Mouse (Mus musculus): Measurements from ENCODE around the gene Ovol1.

The Ovol1 gene

DNA sequence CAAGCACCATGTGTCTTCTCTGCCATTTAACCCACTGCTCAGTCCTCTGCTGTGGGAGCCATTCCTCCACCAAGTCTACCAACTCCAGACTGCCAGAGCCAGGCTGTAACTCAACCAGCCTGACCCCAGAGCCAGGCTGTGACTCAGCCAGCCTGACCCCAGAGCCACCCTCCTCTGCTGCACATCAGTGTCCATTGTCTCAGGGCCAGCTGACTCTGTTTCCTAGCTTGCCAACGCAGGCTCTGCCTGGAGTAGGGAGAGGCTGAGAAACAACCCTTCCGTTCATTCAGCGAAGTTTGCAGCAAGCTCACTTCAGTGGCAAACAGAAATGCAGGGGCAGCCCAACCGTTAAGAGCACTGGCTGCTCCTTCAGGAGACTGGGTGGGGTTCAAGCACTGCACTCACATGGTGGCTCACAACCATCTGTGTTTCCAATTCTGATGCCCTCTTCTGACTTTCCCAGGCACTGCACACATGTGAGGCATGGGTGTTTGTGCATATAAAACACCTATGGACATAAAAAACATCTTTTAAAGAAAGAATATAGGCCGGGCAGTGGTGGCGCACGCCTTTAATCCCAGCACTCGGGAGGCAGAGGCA is 43.4 kb downstream of the Ovol1 start:
- DNase-seq = no peak

DNA sequence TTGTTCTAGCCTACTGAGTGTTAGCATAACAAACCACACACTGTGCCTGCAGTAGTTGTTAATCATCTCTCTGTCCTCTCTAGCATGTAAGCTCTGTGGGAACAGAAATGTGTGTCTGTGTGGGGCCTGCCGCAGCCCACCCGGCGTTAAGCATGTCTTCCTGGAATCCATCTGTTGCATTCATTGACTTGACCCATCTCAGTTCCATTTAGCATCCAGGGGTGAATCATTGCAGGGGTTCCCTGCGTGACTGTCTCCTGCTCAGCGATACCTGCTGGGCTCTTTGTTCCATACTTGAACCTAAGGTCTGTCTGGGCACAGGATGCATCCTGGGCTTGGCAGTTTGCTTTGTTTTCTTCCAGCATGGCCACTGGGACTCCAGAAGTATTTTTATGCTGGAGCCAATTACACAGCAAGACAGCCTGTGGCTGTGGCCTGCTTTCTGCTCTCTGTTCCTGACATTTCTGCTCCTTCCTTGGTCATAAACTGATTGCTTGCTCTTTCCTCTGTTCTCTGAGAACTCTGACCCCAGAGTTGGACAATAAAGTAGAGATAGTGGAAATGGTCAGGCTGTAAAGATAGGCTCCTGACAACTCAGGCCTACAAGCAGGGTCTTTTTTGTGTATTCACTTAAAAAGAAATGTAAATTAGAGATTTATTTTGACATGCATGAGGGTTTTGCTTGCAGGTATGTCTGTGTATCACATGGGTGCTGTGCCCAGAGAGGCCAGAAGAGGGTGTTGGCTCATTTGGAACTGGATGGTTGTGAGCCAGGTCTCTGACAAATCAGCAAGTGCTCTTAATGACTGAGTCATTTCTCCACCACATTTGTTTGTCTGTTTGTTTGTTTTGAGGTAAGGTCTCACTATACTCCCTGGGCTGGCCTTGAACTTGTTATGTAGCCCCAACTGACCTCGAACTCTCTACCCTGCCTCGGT is 44.3 kb downstream of the Ovol1 start:
- DNase-seq = no peak

DNA sequence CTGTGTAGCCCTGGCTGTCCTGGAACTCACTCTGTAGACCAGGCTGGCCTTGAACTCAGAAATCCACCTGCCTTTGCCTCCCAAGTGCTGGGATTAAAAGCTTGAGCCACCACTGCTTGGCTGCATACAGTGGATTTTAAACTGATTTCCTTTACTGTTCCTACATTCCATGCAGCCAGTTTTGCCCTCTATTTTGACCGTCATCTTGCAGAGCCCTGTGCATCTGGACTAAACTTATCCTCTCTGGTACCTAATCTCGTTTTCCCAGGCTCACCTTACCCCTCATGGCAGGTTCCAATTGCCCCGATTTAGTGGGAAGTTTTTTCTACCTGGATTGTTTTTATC is 47.5 kb downstream of the Ovol1 start:
- DNase-seq = no peak

DNA sequence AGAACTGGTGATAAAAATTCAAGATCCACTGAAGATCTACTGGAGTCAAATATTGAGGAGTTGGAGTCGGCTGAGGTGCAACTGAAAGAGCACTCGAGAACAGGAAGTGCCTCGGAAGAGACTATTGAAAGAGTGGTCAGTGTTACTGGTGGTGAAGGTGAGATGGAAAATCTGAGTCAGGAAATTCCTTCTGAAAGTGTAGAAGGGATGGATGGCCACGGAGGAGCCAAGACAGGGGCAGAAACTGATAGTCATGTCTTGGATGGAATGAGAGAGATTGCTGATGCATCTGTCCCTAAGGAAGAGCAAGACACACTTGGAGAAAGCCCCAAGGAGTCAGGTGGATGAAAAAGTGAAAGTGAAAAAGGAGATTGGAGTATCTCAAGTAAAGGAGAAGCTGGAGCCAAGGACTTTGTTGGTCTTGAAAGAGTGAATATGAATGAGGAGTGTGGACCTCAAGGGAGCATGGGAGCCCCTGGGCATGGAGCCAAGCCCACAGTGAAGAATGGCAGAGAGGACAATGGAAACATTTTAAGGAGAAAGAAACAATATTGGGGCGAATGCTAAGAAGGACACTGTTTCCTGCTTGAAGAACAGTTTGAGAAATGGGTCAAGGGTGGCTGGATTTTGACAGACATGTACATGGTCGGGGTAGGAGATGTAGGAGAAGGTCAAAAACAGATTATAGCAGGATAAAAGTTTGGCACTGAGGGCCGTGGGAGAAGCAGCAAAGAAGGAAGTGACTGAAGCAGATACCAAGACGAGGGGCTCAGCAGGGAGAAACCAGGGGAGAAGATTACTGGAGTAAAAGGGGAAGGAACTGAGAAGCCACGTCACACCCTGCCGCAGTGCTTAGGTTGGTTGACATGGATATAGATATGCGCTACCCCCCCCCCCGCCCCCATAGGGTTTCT is 48.1 kb downstream of the Ovol1 start:
- no peak for DNase-seq

DNA sequence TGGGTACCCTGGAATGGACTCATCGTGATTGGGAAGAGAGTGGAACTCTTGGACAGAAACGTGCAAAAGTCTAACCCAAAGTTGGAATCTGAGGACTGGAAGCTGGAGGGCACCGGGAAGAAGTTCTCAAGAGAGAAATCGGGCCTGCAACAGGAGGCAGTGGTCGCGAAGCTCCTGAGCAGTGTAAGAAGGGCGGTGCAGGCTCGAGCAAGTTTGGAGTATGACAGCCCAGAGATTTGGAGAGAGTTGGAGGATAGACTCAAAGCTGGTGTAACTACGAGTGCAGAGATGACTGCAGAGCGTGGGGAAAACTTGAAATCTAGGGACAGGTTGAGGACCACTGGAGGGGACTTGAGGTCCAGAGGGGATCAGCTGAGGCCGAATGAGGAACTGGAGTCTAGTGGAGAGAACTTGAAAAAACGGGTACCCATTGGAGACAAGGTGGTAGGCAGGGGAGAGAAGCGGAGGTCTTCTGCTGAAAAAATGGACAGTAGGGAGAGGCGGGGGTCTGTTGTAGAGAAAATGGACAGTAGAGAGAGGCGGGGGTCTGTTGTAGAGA is 49.3 kb downstream of the Ovol1 start:
- DNase-seq = no peak

DNA sequence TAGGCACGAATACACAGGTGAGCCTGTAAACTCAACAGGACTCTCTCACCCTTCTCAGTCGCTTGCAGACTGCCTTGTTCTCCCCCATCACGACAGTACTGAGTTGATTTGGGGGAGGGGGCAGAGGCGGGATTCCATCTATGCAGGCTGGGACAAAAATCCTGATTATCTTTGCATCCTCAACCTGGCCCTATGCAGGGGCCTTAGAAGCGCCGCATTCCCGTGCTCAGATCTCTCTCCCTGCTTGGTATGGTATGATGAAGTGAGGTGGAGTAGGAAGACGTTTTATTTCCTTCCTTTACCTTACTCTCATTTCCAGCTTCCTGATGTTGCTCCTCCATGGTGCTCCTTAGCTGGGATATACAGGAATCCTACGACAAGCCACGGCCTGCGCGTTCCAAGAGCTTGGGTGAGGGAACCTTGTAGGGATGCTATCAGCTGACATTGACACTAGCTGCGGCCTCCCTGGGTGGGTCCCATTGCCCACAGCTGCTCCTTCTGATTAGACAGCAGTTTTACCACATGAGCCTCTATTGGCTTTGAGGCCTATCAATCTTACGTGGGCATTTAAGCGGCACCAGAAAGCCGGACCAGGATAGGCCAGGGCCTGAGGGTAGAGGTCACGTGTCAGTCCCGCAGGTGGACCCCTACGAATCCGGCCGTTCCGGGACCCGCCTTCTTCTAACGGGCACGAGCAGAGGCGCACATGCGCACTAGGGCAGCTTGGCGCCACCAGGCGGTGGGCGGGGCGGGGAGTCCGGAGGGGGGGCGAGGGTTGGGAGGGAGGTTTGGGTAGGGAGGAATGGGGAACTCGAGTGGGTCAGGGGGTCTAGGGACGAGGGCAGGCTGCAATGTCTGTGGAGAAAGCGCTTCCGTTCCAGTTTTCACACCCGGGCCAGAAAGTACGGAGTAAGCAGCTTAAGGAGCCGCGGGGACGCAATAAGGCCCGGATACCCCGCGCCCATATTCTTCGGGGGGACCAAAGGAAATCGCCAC is 50.1 kb downstream of the Ovol1 start, which contains the start of gene Snx32:
TSS of gene Snx32 (minus strand) at position 508 of the 996 bp plus-strand sequence.
- peak; percentile 96 for DNase-seq

DNA sequence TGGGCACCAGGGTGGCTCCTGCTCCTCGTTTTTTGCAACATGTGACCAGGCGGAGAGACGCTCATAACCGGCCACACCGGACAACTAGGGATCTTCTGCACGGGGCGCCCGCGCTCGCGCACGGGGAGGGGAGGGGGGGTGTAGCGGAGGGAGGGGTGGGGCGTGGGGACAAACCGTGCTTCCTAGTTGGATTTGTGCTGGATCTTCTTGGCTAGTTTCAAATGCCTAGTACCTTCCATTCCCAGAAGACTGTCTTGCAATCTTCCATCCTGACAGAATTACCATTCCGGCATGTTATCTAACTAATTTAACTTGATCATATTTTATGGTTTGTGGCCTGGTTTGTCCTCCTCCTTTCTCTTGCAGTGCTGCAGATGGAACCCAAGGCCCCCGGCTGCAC is 56.8 kb downstream of the Ovol1 start, which contains the start of gene 1700020D05Rik:
TSS of gene 1700020D05Rik (minus strand) at position 101 of the 400 bp plus-strand sequence.
- no peak for DNase-seq

DNA sequence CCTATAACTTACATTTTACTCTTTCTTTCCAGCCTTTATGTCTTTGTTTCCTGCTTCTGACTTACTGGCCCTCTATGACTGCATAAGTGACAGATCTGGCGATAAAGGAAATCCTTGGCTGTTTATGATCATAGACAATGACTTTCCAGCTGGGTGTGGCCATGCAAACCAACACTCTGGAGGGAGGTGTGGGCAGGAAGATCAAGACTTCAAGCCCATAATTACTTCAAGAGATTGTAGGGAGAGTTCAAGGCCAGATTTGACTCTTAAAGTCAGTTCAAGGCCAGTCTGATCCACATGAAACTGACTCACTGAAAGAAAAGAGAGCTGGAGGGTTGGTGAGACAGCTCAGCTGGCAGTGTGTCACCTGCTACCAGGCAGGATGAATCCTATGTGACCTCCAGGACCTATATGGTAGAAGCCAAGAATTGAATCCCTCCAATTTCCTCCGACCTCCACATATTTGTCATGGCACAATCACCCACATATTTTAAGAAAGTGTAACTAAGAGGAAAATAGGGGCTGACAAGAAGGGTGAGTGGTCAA is 60.0 kb downstream of the Ovol1 start:
- DNase-seq = no peak
